Mouse (Mus musculus): ENCODE data around the gene Hist1h3f.

DNA sequence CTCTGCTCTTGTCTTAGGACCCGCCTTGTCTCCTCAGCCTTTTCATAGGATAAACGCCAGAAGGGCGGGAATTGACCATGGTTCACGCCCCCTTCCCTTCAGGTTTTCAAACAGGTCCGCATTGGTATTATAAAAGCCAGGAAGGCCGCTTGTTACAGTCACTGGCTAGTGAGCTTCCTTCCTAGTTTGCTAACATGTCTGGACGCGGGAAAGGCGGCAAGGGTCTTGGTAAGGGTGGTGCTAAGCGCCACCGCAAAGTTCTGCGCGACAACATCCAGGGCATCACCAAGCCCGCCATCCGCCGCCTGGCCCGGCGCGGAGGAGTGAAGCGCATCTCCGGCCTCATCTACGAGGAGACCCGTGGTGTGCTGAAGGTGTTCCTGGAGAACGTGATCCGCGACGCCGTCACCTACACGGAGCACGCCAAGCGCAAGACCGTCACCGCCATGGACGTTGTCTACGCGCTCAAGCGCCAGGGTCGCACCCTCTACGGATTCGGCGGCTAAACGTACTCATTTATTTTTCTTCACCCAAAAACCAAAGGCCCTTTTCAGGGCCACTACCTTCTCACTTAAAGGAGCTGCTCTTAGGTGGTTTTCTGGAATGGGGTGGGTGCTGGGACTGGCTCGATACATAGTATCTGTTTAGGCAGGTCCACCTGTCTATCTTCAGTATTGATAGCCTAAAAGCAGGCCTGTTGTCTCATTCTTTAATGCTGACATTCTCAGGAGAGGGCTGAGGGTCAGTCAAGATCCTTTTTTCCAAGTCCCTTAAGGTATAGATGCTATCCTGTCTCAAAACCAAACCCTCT lies 37.8 kb downstream of the Hist1h3f start, which contains the start of gene Hist1h4d:
- no peak for TF ChIP-seq CTCF (IDR thresholded peaks at IDR 0.05)
- peak; percentile 97 for TF ChIP-seq EP300 (IDR thresholded peaks at IDR 0.05; ENCODE audit: insufficient read depth, low read depth, low read length)
- TF ChIP-seq POLR2A (IDR thresholded peaks at IDR 0.05; ENCODE audit: insufficient read depth, low read depth, low read length): peak; percentile 100
